Mouse (Mus musculus) fat pad, adult 2 months (tissue): ENCODE measurements around the gene Sema4a.

Experiments
- DNase-seq: peaks from one replicate; pipeline ENCODE4 v3.0.0-alpha.2; 2011; ENCODE audit warnings: low read depth, low spot score; ENCODE audit errors: extremely low read depth

Sema4a gene

DNA sequence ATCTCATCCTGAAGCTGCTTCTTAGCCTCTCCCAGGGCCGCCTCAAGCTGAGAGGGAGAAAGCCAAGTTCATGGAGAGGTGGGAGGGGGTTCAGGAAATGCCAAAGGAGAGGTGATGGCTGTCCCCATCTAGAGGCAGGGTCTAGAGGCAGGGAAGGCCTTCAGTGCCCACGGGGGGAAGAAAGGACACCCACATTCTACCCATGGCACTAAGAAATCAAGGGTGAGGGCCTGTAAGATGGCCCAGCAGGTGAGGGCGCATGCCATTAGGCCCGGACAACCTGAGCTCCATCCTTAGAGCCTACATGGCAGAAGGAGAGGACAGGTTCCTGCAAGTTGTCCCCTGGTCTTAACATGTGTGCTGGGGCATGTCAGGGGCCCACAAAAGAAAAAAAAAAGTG is 25.9 kb upstream of the Sema4a start:
- no peak for DNase-seq

DNA sequence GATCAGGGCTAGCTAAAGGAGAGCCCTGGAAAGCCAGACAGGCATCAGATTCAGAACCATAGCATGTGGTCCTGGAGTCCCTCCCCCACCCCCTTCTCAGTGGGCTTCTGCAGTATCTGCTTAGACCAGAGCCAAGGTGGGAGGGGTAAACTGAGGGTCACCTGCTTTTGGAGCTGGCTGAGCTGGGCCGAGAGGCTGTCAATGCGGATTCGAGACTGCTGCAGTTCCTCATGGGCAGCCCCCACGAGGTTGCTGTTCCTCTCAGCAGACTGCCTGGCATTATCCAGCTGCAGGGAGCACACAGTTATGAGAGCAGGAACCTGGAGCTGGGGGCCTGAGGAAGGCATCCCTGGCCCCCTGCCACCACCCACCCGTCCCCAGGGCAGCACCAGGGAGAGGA is 25.1 kb upstream of the Sema4a start:
- no peak for DNase-seq

DNA sequence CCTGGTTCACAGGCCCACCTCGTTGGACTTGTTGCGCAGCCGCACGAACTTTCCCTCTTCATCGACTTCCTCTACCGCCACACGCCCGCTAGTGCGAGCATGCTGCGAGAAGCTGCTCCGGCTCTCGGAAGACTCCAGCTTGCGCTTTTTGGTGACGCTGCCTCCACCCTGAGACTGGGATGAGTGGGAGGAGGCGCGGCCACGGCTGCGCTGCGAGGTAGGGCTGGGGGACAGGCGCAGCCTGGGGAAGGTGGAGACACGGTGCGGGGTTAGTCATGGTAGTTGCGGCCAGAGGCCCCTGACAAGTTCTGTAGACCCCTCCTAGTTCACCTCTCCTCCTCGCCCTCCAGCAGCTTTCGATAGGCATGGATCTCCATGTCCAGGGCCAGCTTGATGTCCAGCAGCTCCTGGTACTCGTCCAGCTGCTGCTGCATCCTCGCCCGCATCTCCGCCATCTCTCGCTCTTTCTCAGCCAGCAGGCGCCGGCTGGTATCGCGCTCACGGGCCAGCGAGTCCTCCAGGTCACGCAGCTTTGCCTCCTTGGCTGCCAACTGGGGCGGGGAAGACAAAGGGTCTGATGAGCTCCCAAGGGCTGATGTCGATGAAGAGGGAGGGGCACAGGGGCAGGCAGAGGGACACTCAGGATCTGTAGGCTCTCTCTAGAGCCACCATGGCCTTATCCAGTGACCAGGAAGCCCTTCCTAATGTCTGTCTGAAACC is 23.8 kb upstream of the Sema4a start:
- DNase-seq, result no peak

DNA sequence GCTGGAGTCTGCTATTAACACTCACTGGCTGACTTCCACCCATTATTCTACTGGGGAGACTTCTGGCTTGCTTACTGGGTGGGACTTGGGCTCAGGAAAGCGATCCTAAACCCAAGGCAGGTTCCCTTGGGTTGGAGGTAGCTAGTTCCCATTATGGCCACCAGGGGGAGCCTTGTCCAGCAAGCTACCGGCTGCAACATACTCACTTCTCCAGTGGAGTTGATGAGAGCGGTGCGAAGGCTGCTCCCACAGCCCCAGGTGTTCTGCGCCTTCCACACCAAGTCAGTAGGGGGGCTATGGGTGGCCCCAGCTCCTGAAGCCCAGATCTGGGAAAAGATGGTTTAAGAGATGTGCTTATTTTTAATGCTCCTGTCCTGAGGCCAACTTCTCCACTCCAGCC is 22.6 kb upstream of the Sema4a start:
- DNase-seq, result no peak

DNA sequence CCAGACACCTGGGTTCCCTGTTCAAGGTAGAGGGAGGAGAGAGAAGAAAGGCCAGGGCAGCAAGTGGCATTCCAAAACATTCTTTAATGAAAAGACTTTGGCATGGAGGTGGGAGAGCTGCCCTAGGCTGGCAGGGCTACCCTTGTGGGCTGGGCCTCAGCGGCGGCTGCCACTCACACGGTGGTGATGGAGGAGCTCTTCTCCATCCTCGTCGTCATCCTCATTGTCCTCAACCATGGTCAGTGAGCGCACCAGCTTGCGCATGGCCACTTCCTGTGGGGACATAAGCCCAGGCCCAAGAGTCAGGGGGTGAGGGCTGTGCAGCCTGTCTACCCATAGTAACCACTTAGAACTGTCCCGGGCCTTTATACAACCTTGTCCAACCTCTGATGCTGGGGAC is 22.2 kb upstream of the Sema4a start:
- no peak for DNase-seq

DNA sequence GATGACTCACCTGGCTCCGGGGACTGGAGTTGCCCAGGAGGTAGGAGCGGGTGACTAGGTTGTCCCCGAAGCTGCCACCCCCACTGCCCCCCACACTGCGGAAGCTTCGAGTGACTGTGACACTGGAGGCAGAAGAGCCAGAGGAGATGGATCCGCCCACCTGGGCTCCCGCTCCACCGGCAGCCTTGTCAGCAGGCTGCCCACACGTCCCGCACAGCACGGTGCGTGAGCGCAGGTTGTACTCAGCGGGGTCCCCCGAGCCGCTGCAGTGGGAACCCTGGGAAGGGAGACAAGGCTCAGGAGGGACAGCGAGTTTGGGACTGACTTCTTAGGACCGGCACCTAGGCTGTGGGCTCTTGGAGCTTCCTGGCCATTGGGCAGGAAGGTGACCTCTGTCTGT is 21.4 kb upstream of the Sema4a start:
- DNase-seq, result no peak

DNA sequence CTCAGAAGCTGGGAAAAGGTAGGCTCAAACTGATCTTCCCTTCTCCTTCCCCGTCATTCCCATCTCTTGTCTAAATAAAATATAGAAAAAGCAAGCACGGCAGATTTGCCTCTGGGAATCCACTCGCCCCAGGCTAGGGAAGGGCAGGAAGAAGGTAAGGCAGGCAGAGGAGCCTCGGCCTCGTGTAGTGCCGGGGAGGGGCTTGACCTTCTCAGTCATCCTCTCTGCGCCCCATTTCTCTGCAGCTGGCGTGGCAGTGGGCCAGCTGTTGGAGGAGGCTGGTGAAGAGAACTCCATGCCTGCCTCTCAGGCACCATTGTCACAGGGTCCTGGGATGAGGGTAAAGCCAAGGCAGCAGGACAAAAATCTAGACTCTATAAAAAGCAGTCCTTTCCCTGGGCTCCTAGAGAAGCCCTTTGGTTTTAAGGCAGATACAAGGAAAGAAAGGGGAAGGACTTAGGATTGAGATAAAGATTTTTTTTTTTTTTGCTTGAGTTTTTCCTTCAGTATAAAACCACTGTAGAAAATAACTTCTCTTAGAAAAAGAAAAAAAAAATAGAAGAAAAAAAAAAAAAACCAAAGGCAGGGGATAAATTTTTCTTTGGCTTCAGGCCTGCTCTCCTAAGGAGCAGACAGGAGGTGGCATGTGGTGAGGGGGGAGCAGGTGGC is 20.5 kb upstream of the Sema4a start:
- DNase-seq, result no peak

DNA sequence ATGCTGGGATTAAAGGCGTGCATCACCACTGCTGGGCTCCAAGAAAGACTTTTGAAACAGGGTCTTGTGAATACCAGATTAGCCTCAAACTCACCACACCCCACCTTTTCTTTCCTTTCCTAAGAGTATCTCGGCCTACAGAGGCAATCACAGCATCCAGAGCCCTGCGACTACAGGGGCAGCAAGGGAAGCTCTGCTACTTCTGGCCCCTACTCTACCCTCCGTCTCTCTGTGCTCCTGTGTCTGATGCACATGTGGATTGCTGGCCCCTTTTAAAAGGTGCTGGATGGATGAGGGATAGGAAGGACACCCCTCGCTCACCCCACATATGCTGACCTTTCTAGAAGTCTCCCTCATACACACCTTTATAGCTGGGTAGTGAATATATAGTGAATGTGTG is 19.7 kb upstream of the Sema4a start:
- DNase-seq, result no peak

DNA sequence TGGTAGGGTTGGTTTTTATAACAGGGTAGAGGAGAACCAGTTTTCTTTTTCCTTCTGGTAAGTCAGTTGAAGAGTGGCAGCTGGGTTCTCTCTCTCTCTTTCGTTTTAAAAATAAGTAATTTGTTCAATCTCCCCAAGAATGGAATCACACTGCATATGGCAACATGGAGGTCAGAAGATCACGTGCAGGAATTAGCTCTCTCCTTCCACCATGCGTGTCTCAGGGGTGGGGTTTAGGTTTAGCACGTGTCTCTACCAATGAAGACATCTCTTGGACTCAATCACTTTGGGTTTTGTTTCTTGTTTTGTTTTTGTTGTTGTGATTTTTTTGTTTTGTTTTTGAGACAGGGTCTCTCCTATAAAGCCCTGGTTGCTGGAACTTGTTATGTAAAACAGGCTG is 18.8 kb upstream of the Sema4a start:
- DNase-seq, result no peak

DNA sequence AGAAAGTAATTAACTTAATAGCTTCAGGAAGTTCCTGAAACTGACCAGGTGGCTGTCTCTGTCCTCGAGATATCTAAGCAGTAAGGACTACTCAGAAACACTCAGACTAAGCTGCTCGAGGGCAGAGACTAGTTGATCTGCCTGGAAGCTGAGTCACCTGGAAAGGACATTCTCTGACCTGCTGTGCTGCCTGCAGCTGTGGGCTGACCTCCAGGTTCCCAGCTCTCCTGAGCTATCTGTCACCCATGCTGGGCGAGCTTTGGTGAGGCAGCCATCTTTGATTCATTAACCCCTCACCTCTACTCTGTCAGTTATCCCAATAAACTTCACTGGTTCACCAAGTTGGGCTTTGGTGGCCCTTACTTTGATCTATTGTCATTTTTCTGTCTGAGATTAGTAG is 18.2 kb upstream of the Sema4a start:
- DNase-seq, result no peak

DNA sequence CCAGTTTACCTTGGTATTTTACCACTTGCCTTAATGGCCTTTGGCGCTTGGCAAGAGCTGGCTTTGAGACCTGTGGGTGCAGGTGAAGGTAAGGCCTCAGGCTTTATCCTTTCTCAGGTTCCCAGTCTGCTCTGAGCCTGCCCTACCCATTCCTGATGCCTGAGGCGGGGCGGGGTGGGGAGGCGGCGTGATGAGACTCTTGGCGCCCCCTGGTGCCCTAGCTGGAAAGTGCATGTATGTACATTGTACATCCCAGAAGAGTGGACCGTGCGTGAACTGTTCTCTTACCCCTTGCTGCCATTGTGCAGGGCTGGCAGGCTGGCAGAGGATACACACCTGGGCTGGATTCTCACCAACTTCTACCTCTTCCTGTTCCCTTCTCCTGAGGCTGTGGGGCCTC is 16.8 kb upstream of the Sema4a start:
- DNase-seq, result no peak

DNA sequence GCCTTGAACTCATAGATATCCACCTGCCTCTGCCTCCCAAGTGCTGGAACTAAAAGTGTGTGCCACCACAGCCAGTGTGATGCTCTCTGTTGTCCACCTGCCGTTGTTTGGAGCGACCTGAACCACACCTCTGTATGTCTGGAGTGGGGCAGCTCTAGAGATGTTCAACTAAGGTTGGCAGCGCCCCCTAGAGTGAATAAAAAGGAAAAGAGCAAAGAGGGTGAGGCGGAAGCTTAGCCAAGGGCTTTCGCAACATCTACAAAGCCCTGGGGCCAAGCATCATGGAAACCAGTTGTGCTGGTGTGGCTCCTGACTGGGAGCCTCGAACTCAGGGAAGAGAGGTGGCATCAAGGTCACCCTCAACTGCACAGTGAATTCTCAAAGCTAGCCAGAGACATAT is 15.4 kb upstream of the Sema4a start:
- DNase-seq, result no peak

DNA sequence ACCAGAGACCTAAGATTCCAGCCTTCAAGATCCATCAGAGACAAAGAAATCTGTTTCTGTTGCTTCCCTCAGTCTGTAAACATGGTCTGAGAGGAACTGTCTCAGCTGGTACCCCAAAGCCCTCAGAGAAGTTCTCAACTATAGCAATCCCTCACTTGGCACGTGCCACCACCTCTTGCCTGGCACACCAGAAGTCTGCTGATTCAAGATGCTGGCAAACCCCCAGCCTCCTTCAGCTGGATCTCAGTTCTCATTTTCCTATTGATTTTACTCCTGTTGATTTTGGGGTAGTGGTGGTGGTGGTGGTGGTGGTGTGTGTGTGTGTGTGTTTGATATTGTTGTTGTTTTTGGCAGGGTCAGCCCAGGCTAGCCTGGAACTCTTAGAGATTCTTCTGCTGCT is 12.6 kb upstream of the Sema4a start:
- no peak for DNase-seq

DNA sequence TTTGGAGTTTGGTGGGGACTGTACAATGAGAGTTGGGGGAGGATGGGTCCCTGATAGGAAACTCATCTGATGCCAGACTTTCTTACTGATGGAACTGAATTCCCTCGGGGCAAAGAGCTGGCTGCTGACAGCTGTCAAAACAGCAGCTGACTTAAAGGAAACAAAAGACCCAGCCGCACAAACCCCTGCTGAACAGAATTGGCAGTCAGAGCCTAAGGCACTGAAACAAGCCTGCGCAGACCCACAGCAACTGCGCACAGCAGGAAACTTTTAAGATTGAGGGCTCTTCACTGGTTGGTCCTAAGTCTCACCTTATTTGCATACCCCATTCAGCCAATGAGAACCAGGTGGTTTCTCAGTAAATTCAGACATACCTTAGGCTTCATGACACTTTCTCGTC is 12.0 kb upstream of the Sema4a start:
- DNase-seq, result no peak

DNA sequence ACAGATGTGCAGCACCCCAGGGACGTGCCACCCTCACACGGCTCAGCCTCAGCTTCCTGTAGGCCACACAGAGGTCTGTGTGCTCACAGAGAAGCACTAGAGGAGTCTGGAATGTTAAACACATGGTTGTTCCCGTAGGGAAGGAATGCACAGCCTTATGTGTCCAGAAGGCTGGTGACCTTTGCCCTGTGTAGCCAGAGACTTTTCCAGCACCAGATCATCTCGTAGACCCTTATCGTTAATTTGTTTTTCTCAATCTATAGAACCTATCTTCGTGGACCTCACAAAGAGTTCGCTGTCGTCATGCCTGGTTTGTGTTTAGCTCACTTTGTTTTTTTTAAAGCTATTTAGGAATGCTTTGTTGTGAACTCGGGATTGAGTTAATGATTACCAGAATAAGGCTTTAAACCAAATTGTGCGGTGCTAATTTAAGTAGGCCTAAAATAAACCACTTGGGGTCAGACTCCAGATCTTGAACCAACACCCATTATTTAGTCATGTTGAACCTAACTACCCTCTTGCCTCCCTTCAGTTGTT is 10.0 kb upstream of the Sema4a start:
- no peak for DNase-seq

DNA sequence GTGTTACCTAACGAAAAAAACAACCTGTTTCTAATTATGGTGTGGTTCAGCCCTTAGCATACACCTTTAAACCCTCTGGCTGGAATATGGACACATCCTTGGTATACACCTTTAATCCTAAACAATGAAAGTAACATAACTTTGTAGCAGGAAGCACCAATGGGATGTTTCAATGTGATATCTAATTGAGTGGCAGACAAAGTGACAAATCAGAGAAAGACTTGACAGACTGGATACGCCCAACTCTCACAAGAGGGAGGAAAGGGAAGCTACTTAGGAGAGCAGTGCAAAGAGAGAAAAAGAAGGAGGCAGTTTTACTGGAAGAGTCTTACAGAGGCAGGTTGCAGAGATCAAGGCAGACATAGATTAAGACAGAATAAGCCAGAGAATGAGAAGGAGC is 8.5 kb upstream of the Sema4a start:
- no peak for DNase-seq

DNA sequence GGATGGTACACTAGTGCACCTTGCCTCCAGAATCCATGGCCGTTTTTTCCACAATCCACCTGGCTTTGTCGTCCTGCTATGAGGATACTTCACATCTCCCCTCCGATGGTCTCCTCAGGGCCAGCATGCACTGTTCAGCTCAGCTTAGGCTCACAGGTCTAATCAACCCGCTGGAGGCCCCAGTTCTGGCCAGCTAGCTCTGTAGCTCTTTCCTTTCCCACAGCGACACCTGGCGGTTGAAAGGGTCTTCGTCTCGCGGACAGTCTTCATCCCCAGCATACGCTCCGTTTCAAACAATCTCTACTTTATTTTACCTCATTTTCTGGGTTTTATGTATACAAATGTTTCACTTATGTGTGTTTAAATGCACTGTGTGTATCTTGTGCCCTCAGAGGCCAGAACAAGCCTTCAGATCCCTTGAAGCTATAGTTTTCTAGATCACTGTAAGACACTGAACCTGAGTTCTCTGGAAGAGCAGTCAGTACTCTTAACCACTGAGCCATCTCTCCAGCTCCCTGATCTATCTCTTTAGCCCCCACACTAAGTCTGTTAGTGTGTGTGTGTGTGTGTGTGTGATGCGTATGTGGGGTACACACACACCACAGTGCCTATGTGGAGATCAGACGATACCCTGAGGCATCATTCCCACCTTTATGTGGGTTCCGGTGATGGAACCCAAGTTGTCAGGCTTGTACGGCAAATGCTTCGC is 6.3 kb upstream of the Sema4a start:
- DNase-seq, result no peak

DNA sequence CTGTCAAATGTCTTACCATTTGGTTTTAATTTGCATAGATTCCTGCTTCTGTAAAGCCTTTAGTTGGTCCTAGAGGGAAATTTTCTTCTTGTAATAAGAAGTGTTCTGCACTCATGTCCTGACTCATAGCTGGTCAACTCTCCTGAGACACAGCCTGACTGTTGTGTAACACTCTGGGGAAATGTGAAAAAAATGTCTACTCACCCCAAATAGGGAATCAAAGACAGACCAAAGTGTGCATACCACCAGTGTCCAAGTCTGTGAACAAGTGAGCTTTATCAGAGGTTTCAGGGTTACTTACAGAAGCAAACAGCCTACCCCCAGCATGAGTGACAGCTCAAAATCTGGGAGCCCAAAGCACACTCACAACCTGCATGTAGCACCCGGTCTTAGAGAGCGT is 4.1 kb upstream of the Sema4a start:
- DNase-seq, result no peak

DNA sequence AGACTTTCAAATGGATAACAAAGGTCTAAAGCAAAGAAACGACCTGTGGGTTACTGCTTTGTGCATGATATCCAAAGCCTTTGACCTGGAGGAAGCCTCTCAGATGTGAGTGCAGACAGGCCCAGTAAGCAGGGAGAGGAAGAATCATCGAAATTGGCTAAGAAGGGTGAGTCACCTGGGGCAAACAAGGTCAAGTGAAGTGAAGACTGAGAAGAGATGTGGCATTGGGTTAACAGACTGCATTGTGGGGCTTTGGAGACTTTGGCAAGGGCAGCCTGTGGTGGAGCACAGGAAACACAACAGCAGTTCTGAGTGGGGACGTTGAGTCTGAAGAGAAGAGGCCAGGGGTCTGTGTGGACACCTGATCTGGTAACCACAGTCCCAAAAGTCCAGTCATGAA is 3.4 kb upstream of the Sema4a start:
- no peak for DNase-seq

DNA sequence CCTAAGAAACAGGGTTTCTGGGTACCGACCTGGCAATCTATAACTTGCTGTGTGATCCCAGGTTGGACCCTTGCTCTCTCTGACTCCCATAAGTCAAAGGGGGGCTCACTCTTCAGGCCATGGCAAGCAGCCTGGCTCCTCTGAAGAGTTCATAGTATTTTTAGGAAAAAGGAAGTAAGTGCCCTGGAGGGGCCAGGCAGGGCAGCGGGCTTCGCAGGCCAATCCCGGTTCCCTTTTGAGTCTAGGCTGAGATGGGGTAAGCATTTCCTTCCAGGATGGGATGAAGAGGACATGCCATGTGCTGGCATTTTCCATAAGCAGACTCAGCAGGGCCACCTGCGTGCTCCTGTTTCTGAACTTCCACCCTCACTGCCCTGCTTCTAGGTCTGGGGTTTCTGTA is 953 bp downstream of the Sema4a start:
- DNase-seq, result no peak

DNA sequence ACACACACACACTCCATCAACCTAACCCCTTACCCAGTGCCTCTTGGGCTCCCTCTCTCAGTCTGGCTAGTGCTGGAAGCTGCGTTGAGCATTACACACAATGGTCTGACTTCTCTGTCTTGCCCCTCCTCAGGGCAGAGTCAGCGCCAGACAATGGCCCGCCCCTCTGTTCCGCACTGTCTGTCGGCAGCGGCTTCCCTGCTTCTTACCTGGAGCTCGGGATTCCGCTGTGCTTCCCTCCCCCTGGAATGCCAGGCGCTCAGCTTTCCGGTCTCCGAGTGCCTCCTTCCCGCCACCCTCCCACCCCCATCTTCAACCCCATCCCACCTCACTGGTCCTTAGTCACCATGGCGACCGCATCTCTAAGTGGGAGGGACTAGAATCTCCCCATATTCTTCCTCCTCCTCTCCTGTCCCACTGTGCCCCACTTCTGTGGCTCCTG is 2.2 kb downstream of the Sema4a start:
- DNase-seq, result no peak
